Mouse (Mus musculus) T-helper 2 cell (primary cell): ENCODE measurements at regions not wholly inside any gene's neighbourhood (a gene's known extent, or its start where the extent isn't known, plus 50 kb on each side); places are given as distances from the start of the nearest gene placed in this dataset.
"Not testable (repeated sequence)": the region's sequence is repeated elsewhere in the genome, so short reads cannot be mapped to it uniquely, and the experiment has no call there.

Experiments
- in situ Hi-C: fragments of 300-600 bp; cut with MboI, MseI; formaldehyde crosslinking; loops from one replicate; pipeline ENCODE4 v1.15.1; 2025; ENCODE audit warnings: high pct_unique_total_duplicates

DNA sequence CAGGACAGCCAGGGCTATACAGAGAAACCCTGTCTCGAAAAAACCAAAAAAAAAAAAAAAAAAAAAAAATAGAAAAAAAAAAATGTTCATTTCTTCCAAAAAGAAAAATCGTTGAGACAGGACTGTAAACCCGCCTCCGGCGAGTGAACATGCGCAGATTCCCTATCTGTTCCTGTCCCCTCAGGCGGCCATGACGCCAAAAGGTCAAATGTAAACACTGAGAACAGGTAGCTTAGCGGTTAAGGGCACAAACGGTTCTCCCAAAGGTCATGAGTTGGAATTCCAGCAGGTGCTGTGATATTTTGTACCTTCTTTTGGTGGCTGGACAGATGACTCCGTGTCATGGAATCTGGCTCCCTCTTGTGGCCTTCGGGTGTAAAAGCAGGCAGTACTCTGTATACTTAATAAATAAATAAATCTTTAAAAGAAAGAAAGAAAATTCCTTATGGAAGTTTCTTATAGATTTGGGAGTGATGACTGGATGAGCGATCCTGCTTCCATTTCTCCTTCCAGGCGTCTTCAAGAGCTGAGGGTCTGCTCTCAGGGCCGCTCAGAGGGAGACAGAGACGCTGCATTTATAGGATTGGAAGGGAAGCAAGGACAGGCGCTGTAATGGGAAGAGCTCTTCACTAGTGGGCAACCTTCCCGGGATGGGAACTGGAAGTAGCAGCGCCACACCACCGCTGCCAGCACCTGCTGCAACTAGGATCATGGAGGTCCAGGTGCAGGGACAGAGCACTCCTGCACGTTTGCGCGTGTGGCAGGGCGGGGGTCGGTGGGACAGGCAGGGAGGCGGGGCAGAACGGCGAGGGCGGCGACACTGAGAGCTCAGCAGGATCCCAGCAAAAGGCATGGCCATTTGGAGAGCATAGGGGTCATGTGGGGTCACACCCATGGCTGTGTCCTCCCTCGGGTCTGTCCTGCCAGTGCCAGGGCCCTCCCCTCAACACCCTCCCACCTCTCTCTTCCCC, 189.2 kb upstream of the Gm10767 start:
- in situ Hi-C loops, result not testable (repeated sequence)

DNA sequence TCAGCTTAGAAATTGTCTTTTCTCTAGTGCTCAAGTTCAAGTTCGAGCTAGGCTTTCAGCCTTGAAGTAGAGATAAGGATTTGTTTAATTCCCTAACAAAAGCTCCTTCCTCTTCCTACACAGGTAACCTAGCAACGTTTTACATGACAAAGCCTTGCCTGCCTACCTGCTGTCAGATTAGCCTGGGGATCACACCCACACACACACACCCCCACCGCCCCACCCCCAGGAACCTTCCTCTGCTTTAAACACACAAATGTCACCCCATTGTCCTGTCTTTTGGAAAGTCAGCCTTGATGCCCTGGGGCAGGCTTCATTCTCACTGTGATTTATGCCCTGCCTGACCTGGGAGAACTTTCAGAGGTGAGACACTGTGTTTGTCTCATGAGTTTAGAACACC, 193.7 kb upstream of the Gm10767 start:
- in situ Hi-C loops, result loop anchor here (5.0 kb wide), 1 partner anchor 294 kb away; no protein-coding TSS in a partner anchor

DNA sequence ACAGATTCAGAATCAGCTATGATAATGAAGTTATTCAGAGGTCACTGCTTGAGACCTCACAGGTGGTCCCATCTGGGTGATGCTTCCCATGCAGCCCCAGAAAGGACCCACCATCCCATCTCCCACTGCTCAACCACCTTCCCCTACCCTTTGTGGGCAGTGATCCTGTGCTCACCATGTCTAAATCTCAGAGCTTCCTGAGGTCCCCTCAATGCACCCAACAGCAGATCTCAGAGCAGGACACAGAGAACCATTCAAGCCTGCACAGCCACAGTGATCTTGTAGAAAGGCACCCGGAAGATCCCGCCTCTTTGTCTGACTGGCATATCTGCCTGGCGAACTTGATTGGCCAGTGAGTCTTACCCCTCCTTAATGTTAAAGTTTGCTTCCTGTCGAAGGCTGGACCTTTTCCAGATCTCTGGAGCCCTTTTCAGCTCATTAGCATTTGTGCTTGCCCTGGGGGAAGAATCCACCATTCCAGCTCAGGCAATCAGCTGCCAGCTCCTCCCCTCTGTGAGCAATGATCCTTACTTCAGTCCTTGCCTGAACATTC, 206.7 kb upstream of the Gm10767 start:
- in situ Hi-C loops, result not testable (repeated sequence)

GRCm38 (mm10) chr13:66680766-66681165, 223.9 kb upstream of the Gm10767 start:
- in situ Hi-C loops, result not testable (repeated sequence)

- in situ Hi-C loops, result not testable (repeated sequence)
Measured at GRCm38 (mm10) chr13:66642245-66642644, 201.3 kb upstream of the 2410141K09Rik start.

DNA sequence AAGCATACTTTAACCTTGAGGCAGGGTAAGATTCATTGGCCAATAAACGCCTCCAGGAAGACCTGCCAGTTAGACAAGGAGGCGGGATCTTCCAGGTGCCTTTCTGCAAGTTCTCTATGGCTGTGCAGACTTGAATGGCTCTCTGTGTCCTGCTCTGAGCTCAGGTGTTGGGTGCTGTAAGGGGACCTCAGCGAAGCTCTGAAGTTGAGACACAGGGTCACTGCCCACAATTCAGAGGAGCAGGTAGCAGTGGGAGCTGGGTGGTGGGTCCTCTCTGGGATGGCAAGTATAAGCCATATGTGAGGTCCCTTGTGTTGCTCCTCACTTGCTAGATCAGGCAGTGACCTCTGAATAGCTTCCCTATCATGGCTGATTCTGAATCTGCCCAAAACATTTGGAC, 184.8 kb upstream of the 2410141K09Rik start:
- in situ Hi-C loops, result not testable (repeated sequence)

DNA sequence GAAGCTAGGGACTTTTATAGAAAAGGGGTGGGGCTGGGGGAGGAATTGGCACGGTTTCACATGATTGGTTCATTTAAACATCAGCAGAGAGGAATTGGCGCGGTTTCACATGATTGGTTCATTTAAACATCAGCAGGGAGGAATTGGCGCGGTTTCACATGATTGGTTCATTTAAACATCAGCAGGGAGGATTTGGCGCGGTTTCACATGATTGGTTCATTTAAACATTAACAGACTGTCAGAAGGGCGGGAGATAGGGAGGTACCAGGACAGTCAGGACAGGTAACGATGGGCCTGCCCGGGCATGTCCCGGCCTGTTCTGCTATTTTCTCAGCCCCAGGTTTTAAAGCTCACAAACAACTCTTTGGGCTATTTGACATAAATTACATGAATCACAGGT, 145.1 kb upstream of the 2410141K09Rik start:
- in situ Hi-C loops, result not testable (repeated sequence)

DNA sequence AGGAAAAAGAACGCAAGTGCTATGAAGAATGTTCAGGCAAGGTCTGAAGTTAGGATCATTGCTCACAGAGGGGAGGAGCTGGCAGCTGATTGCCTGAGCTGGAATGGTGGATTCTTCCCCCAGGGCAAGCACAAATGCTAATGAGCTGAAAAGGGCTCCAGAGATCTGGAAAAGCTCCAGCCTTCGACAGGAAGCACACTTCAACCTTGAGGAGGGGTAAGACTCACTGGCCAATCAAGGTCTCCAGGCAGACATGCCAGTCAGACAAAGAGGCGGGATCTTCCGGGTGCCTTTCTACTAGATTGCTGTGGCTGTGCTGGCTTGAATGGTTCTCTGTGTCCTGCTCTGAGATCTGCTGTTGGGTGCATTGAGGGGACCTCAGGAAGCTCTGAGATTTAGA, 122.7 kb upstream of the 2410141K09Rik start:
- in situ Hi-C loops, result not testable (repeated sequence)

DNA sequence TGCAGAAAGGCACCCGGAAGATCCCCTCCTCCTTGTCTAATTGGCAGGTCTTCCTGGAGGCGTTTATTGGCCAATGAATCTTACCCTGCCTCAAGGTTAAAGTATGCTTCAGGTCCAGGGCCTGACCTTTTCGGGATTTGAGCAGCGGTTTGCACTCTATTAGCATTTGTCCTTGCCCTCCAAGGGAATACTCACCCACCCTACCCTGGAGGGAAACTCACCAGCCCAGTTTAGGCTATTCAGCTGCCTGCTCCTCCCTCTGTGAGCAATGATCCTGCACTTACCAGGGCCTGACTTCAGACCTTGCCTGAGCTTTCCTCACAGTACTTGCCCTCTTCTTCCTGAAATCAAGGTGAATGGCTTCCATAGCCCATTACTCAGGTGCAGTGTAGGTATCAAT, 115.5 kb upstream of the 2410141K09Rik start:
- in situ Hi-C loops, result not testable (repeated sequence)

DNA sequence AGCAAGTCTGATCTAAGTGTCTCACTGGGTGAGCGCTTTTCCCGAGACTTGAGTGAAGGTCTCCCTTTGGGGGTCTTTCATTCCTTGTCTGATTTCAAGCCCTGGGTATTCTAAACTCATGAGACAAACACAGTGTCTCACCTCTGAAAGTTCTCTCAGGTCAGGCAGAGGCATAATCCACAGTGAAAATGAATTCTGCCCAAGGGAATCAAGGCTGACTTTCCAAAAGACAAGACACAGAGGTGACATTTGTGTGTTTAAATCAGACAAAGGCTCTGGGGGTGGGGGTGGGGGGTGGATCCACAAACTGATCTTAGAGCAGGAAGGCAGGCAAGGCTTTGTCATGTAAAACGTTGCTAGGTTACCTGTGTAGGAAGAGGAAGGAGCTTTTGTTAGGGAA, 107.0 kb upstream of the 2410141K09Rik start:
- in situ Hi-C loops, result loop anchor here (5.0 kb wide), 1 partner anchor 226 kb away; no protein-coding TSS in a partner anchor

DNA sequence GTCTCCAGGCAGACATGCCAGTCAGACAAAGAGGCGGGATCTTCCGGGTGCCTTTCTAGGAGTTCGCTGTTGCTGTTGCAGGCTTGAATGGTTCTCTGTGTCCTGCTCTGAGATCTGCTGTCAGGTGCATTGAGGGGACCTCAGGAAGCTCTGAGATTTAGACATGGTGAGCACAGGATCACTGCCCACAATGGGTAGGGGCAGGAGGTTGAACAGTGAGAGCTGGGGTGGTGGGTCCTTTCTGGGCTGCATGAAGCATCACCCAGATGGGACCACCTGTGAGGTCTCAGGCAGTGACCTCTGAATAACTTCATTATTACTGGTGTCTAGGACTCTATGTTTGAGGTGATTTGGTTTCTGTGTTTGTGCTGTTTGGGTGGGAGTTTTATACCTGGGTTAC, 78.7 kb upstream of the 2410141K09Rik start:
- in situ Hi-C loops, result not testable (repeated sequence)
